Mouse (Mus musculus) retina, embryonic 14.5 days (tissue): ENCODE measurements at regions not wholly inside any gene's neighbourhood (a gene's known extent, or its start where the extent isn't known, plus 50 kb on each side); places are given as distances from the start of the nearest gene placed in this dataset.

Experiments
- DNase-seq: peaks from one replicate; pipeline ENCODE4 v3.0.0-alpha.2; 2015; ENCODE audit warnings: low spot score

GRCm38 (mm10) chr8:36304809-36305208 lies 539.2 kb downstream of the Gm19410 start:
- DNase-seq: no peak

GRCm38 (mm10) chr8:36306336-36306735 lies 540.7 kb downstream of the Gm19410 start:
- DNase-seq: no peak

- no peak for DNase-seq
These were observed 541.9 kb downstream of the Gm19410 start for GRCm38 (mm10) chr8:36307496-36307895.

GRCm38 (mm10) chr8:36308056-36308455 lies 542.5 kb downstream of the Gm19410 start:
- no peak for DNase-seq

GRCm38 (mm10) chr8:36309326-36309725 lies 543.7 kb downstream of the Gm19410 start:
- DNase-seq: no peak

- DNase-seq: no peak
These were observed 544.4 kb downstream of the Gm19410 start for GRCm38 (mm10) chr8:36309952-36310351.

GRCm38 (mm10) chr8:36311734-36312133 lies 546.1 kb downstream of the Gm19410 start:
- DNase-seq: no peak

GRCm38 (mm10) chr8:36312963-36313362 lies 547.4 kb downstream of the Gm19410 start:
- DNase-seq: no peak

GRCm38 (mm10) chr8:36318396-36318795 lies 552.8 kb downstream of the Gm19410 start:
- DNase-seq: no peak

- no peak for DNase-seq
These were observed 553.3 kb downstream of the Gm19410 start for GRCm38 (mm10) chr8:36318884-36319283.

- no peak for DNase-seq
These were observed 553.8 kb downstream of the Gm19410 start for GRCm38 (mm10) chr8:36319314-36319959.

GRCm38 (mm10) chr8:36322125-36322524 lies 556.5 kb downstream of the Gm19410 start:
- DNase-seq: peak; percentile 4

- no peak for DNase-seq
These were observed 557.0 kb downstream of the Gm19410 start for GRCm38 (mm10) chr8:36322578-36322977.

- DNase-seq: no peak
These were observed 573.0 kb downstream of the Gm19410 start for GRCm38 (mm10) chr8:36338628-36339027.

- no peak for DNase-seq
These were observed 573.9 kb downstream of the Gm19410 start for GRCm38 (mm10) chr8:36339449-36339848.

- DNase-seq: no peak
These were observed 574.9 kb downstream of the Gm19410 start for GRCm38 (mm10) chr8:36340454-36340853.

- DNase-seq: no peak
These were observed 576.4 kb downstream of the Gm19410 start for GRCm38 (mm10) chr8:36341965-36342364.

GRCm38 (mm10) chr8:36342650-36343049 lies 577.1 kb downstream of the Gm19410 start:
- peak; percentile 31 for DNase-seq

- peak; percentile 87 for DNase-seq
These were observed 581.2 kb downstream of the Gm19410 start for GRCm38 (mm10) chr8:36346682-36347324.

GRCm38 (mm10) chr8:36348067-36348466 lies 582.5 kb downstream of the Gm19410 start:
- DNase-seq: no peak

- DNase-seq: no peak
These were observed 589.3 kb downstream of the Gm19410 start for GRCm38 (mm10) chr8:36354926-36355325.

GRCm38 (mm10) chr8:36358998-36359397 lies 593.4 kb downstream of the Gm19410 start:
- DNase-seq: no peak

GRCm38 (mm10) chr8:36361255-36361654 lies 595.7 kb downstream of the Gm19410 start:
- peak; percentile 92 for DNase-seq

GRCm38 (mm10) chr8:36361818-36362217 lies 596.2 kb downstream of the Gm19410 start:
- no peak for DNase-seq
